Mouse (Mus musculus): ENCODE measurements around the gene Unc13c. TPM values are rescaled to one million over a fixed set of nuclear protein-coding genes. Genes with fewer than 3 reads are reported as not detected.

Unc13c gene
- polyA plus RNA-seq, 1 experiment from 2014 or later, result 0.19 TPM

DNA sequence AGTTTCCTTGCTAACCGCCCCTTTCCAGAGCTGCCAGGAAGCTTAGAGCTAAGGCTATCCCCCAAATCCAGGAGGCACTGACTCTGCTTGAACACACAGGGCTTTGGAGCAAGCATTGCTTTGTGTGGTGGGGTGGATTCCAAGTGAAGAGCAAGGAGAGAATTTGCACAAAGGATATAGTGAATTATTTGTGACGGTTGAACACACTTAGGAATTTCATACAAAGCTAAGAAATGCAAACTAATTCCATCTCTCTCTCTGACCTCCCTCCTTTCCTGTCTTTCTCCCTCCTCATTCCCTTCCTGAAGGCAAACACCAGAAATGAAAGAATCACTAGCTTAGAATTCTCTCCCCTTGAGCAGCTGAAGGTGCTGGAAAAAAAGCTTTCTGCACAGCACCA is 271.7 kb downstream of the Unc13c start:
- Histone ChIP-seq H3K27ac (ENCODE audit: low read depth, low read length) (no peak overlapping the region), H3K9me3 (ENCODE audit: control insufficient read depth, low read length) (no peaks in the 10 kb centered on the region), H3K27me3 (replicated peaks; ENCODE audit: control insufficient read depth, insufficient read depth, low read length) (no peaks in the 10 kb centered on the region), H3K9ac (ENCODE audit: low read depth, low read length) (no peak overlapping the region), H3K36me3 (ENCODE audit: control insufficient read depth, insufficient read depth, low read length) (no peaks in the 10 kb centered on the region), H3K4me2 (no peak overlapping the region), H3K4me3 (ENCODE audit: low read depth, low read length) (no peak overlapping the region), H3K4me1 (replicated peaks; ENCODE audit: control insufficient read depth, insufficient read depth, low read length) (no peaks in the 10 kb centered on the region)
- DNase-seq (ENCODE audit: low spot score) (no peak), ATAC-seq (replicated peaks; ENCODE audit: low FRiP score) (no peak)
- 69% methylated on average over 2 of the region's 2 CpGs for WGBS

DNA sequence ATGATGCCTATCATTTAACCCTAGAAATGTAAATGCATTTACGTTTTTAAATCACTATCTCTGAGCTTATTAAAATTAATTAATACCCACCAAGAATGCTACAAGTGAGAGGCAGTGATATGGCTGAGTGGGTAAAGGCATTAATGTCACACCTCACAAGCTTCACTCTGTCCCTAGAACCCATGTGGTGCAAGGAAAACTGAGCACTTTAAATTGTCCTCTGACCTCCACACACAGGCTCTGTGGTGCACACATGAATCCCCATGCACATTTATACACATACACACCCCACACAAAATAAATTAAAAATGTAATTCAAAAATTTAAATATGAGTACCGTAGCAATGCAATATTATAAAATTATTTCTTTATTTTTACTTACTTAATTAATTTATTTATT is 287.2 kb downstream of the Unc13c start:
- no peak overlapping the region for H3K4me3 ChIP-seq (ENCODE audit: low read depth, low read length)
- DNase-seq (ENCODE audit: low spot score) (no peak), ATAC-seq (replicated peaks; ENCODE audit: low FRiP score) (no peak)
- H3K27me3 ChIP-seq (replicated peaks; ENCODE audit: control insufficient read depth, insufficient read depth, low read length), result no peaks in the 10 kb centered on the region
- no peaks in the 10 kb centered on the region for H3K9me3 ChIP-seq (ENCODE audit: control insufficient read depth, low read length)
- H3K9ac ChIP-seq (ENCODE audit: low read depth, low read length), result no peak overlapping the region
- H3K36me3 ChIP-seq (ENCODE audit: control insufficient read depth, insufficient read depth, low read length), result no peaks in the 10 kb centered on the region
- H3K4me1 ChIP-seq (replicated peaks; ENCODE audit: control insufficient read depth, insufficient read depth, low read length), result no peaks in the 10 kb centered on the region
- H3K27ac ChIP-seq (ENCODE audit: low read depth, low read length), result no peak overlapping the region
- 82% methylated on average over 2 of the region's 2 CpGs for WGBS
- H3K4me2 ChIP-seq, result no peak overlapping the region

DNA sequence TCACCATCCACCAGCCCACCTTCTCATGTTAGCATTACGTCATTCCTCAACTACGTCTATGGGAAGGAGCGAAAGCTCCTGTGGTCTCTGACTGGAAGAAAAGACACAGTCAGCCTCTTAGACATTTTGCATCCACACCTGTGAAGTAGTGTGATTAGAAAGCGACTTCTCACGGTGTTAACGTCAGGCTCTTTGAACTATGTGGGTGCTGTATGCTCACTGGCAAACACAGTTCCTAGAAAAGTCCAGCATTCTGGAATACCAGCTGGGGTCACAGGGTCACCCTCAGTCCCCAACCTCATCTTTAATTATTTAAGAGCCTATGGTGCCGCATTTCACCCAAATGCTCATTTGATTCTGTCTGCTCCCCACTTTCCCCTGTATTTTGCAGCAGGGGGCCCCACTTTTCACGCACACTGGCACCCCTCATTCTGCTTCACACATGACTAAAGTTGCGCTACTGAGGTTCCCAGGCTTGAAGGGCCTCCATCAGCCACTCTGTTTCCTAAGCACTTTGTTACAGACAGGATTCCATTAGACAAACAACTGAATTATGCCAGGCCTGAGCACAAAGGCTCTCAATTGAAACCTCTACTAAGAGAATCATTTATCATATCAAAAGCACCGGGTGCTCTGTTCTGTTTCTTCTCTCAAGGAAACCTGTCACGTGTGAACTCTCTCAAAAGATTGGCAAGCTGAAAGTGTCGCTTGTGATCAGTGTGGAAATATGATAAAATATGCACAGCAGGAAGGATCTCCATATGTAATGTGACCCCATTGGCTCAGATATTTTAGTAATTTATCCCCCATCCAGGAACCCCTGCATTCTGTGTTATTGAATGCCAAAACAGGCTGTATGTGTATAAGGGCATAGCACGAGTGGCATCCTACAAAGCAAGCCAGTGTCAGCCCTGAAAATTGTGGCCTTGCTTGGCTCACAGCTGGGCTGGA is 287.9 kb downstream of the Unc13c start:
- H3K27me3 ChIP-seq (replicated peaks; ENCODE audit: control insufficient read depth, insufficient read depth, low read length), result no peaks in the 10 kb centered on the region
- H3K27ac ChIP-seq (ENCODE audit: low read depth, low read length), result no peak overlapping the region
- ATAC-seq (replicated peaks; ENCODE audit: low FRiP score), result no peak
- H3K4me2 ChIP-seq, result no peak overlapping the region
- no peak for DNase-seq (ENCODE audit: low spot score)
- no peak overlapping the region for H3K4me3 ChIP-seq (ENCODE audit: low read depth, low read length)
- H3K4me1 ChIP-seq (replicated peaks; ENCODE audit: control insufficient read depth, insufficient read depth, low read length), result no peaks in the 10 kb centered on the region
- no peaks in the 10 kb centered on the region for H3K9me3 ChIP-seq (ENCODE audit: control insufficient read depth, low read length)
- WGBS, result 81% methylated on average over 13 of the region's 13 CpGs
- H3K9ac ChIP-seq (ENCODE audit: low read depth, low read length), result no peak overlapping the region
- H3K36me3 ChIP-seq (ENCODE audit: control insufficient read depth, insufficient read depth, low read length), result no peaks in the 10 kb centered on the region

DNA sequence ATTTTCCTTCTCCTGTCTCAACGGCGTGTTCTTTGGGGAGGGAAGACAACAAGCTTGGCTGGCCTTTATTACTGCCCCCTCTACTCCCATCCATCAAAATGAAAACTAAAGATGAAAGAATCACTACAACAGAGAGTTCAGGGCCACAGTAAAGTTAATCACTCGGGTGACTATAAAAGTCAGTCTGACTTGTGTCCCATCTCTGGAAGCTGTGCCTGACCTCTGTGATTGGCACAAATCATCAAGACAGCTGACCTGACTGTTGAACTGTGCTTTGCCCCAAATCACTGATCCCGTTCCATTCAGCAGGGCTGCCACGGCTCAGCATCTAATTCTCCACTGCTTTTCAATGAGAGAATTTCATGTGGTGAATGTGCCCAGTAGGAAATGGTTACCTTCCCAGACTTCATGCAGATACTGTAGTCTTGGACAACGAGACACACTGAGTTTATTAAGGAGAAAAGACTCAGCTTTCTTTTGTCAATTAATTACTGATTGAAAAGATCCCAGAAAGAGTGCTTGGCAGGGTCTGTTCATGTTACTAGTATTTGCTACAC is 297.0 kb downstream of the Unc13c start:
- Histone ChIP-seq H3K4me1 (replicated peaks; ENCODE audit: control insufficient read depth, insufficient read depth, low read length) (no peaks in the 10 kb centered on the region), H3K27me3 (replicated peaks; ENCODE audit: control insufficient read depth, insufficient read depth, low read length) (no peaks in the 10 kb centered on the region), H3K4me2 (no peak overlapping the region), H3K4me3 (ENCODE audit: low read depth, low read length) (no peak overlapping the region), H3K9me3 (ENCODE audit: control insufficient read depth, low read length) (no peaks in the 10 kb centered on the region), H3K9ac (ENCODE audit: low read depth, low read length) (no peak overlapping the region), H3K27ac (ENCODE audit: low read depth, low read length) (no peak overlapping the region), H3K36me3 (ENCODE audit: control insufficient read depth, insufficient read depth, low read length) (no peaks in the 10 kb centered on the region)
- ATAC-seq (replicated peaks; ENCODE audit: low FRiP score) (no peak), DNase-seq (ENCODE audit: low spot score) (no peak)
- WGBS, result 68% methylated on average over 6 of the region's 6 CpGs

- H3K4me1 ChIP-seq (replicated peaks; ENCODE audit: control insufficient read depth, insufficient read depth, low read length), result no peaks in the 10 kb centered on the region
- H3K27ac ChIP-seq (ENCODE audit: low read depth, low read length), result no peak overlapping the region
- DNase-seq (ENCODE audit: low spot score), result no peak
- no peaks in the 10 kb centered on the region for H3K9me3 ChIP-seq (ENCODE audit: control insufficient read depth, low read length)
- no peak for ATAC-seq (replicated peaks; ENCODE audit: low FRiP score)
- H3K4me2 ChIP-seq, result no peak overlapping the region
- no peaks in the 10 kb centered on the region for H3K27me3 ChIP-seq (replicated peaks; ENCODE audit: control insufficient read depth, insufficient read depth, low read length)
- no peaks in the 10 kb centered on the region for H3K36me3 ChIP-seq (ENCODE audit: control insufficient read depth, insufficient read depth, low read length)
- H3K4me3 ChIP-seq (ENCODE audit: low read depth, low read length), result no peak overlapping the region
- 61% methylated on average over 2 of the region's 2 CpGs for WGBS
- H3K9ac ChIP-seq (ENCODE audit: low read depth, low read length), result no peak overlapping the region
These were observed 298.7 kb downstream of the Unc13c start for GRCm38 (mm10) chr9:73670040-73670439.

GRCm38 (mm10) chr9:73662839-73663238 is 305.9 kb downstream of the Unc13c start:
- ATAC-seq (replicated peaks; ENCODE audit: low FRiP score) (no peak), DNase-seq (ENCODE audit: low spot score) (no peak)
- 84% methylated on average over 7 of the region's 7 CpGs for WGBS
- Histone ChIP-seq H3K4me1 (replicated peaks; ENCODE audit: control insufficient read depth, insufficient read depth, low read length) (no peaks in the 10 kb centered on the region), H3K36me3 (ENCODE audit: control insufficient read depth, insufficient read depth, low read length) (no peaks in the 10 kb centered on the region), H3K4me3 (ENCODE audit: low read depth, low read length) (no peak overlapping the region), H3K9me3 (ENCODE audit: control insufficient read depth, low read length) (no peaks in the 10 kb centered on the region), H3K9ac (ENCODE audit: low read depth, low read length) (no peak overlapping the region), H3K27ac (ENCODE audit: low read depth, low read length) (no peak overlapping the region), H3K4me2 (no peak overlapping the region), H3K27me3 (replicated peaks; ENCODE audit: control insufficient read depth, insufficient read depth, low read length) (no peaks in the 10 kb centered on the region)

GRCm38 (mm10) chr9:73649088-73649487 is 319.7 kb downstream of the Unc13c start:
- Histone ChIP-seq H3K9ac (ENCODE audit: low read depth, low read length) (no peak overlapping the region), H3K4me1 (replicated peaks; ENCODE audit: control insufficient read depth, insufficient read depth, low read length) (no peaks in the 10 kb centered on the region), H3K4me2 (no peak overlapping the region), H3K4me3 (ENCODE audit: low read depth, low read length) (no peak overlapping the region), H3K36me3 (ENCODE audit: control insufficient read depth, insufficient read depth, low read length) (no peaks in the 10 kb centered on the region), H3K27me3 (replicated peaks; ENCODE audit: control insufficient read depth, insufficient read depth, low read length) (no peaks in the 10 kb centered on the region), H3K27ac (ENCODE audit: low read depth, low read length) (no peak overlapping the region), H3K9me3 (ENCODE audit: control insufficient read depth, low read length) (no peaks in the 10 kb centered on the region)
- WGBS, result 96% methylated on average over 1 of the region's 1 CpGs
- ATAC-seq (replicated peaks; ENCODE audit: low FRiP score) (no peak), DNase-seq (ENCODE audit: low spot score) (no peak)

DNA sequence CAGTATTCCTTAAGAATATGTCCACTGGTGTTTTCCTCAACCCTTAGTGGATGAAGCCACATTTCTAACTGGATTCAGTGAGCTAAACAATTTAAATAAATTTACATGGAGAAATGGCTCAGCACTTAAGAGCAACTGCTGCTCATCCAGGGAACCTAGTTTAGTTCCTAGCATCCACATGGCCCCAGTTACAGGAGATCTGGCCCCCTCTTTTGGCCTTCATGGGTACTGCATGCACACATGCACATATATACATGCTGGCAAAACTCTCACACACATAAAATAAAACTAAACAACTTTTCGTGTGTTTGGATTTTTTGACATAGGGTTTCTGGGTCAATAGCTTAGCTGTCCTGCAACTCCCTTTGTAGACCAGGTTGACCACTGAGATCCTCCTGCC is 330.6 kb downstream of the Unc13c start:
- H3K4me1 ChIP-seq (replicated peaks; ENCODE audit: control insufficient read depth, insufficient read depth, low read length), result no peaks in the 10 kb centered on the region
- H3K36me3 ChIP-seq (ENCODE audit: control insufficient read depth, insufficient read depth, low read length), result no peaks in the 10 kb centered on the region
- 91% methylated on average over 1 of the region's 1 CpGs for WGBS
- no peak overlapping the region for H3K4me2 ChIP-seq
- H3K9me3 ChIP-seq (ENCODE audit: control insufficient read depth, low read length), result no peaks in the 10 kb centered on the region
- no peak overlapping the region for H3K4me3 ChIP-seq (ENCODE audit: low read depth, low read length)
- H3K9ac ChIP-seq (ENCODE audit: low read depth, low read length), result no peak overlapping the region
- no peak for ATAC-seq (replicated peaks; ENCODE audit: low FRiP score)
- no peaks in the 10 kb centered on the region for H3K27me3 ChIP-seq (replicated peaks; ENCODE audit: control insufficient read depth, insufficient read depth, low read length)
- H3K27ac ChIP-seq (ENCODE audit: low read depth, low read length), result no peak overlapping the region
- no peak for DNase-seq (ENCODE audit: low spot score)

DNA sequence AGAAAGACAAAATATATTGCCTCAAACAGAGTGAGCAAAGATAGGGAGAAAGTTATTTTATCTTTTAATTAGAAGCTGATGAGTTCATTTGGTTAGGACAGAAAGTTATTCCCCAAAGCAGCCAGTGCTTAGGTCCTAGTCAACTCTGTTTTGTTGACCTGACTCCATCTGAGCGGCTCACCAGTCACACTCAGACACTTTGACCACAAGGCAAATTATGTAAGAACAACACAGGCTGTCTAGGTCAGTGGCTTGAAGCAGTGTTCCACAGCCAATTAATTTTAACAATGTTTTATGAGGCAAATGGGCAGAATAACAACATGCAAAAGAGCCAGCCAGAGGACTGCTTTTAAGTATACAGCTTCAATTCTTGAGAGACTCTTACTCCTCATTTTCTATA is 343.6 kb downstream of the Unc13c start:
- ATAC-seq (replicated peaks; ENCODE audit: low FRiP score), result no peak
- no peaks in the 10 kb centered on the region for H3K4me1 ChIP-seq (replicated peaks; ENCODE audit: control insufficient read depth, insufficient read depth, low read length)

More for the DNA sequence above, 343.6 kb downstream of the Unc13c start:
- no peaks in the 10 kb centered on the region for H3K27me3 ChIP-seq (replicated peaks; ENCODE audit: control insufficient read depth, insufficient read depth, low read length)
- no peaks in the 10 kb centered on the region for H3K9me3 ChIP-seq (ENCODE audit: control insufficient read depth, low read length)
- H3K4me2 ChIP-seq, result no peak overlapping the region
- DNase-seq (ENCODE audit: low spot score), result no peak
- no peak overlapping the region for H3K27ac ChIP-seq (ENCODE audit: low read depth, low read length)
- H3K4me3 ChIP-seq (ENCODE audit: low read depth, low read length), result no peak overlapping the region
- no peaks in the 10 kb centered on the region for H3K36me3 ChIP-seq (ENCODE audit: control insufficient read depth, insufficient read depth, low read length)
- no peak overlapping the region for H3K9ac ChIP-seq (ENCODE audit: low read depth, low read length)
- WGBS, result 72% methylated on average over 1 of the region's 1 CpGs

Measured in liver, embryonic 11.5 days (tissue).